Comparison of ENCODE assay signal across 19 mouse cellular contexts in the genomic region with DNA sequence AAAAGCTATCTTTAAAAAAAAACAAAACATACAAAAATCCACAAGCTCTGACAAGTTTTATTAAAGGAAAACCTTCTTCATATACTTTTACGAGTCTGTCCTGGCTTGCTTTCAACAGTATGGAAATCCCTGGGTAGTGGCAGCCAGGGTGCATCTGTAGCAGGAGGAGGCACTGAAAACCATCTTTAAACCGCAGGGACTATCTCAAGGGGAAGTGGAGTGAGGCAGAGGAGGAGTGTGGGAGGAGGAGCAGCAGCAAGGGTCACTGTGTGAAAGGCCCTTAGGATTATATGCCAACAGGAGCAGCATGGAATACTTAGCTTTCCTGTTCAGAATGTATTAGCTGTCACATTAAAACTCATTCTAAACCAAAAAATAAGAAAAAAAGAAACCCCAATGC. TPM values are rescaled to one million over a fixed set of nuclear protein-coding genes. Genes with fewer than 3 reads are reported as not detected.
"Had no signal": no experiment of that assay in that cellular context is flagged by ENCODE, and none has a peak within 500 bp of the region (broad histone marks: within the 10 kb centered on the region; RNA-seq: fewer than 3 reads in every experiment).

No protein-coding gene starts in this region.

- ATAC-seq: liver, postnatal 0 days; lung, postnatal 0 days had no signal

- H3K36me3 ChIP-seq: liver, embryonic 13.5 days; liver, embryonic 15.5 days; lung, embryonic 15.5 days; midbrain, embryonic 10.5 days; midbrain, embryonic 12.5 days; neural tube, embryonic 12.5 days; stomach, embryonic 15.5 days had no signal

- H3K27ac ChIP-seq: liver, embryonic 13.5 days; liver, embryonic 15.5 days; lung, embryonic 15.5 days; macrophage; midbrain, embryonic 10.5 days; midbrain, embryonic 12.5 days; neural tube, embryonic 12.5 days; stomach, embryonic 15.5 days; stomach, postnatal 0 days had no signal

- H3K9me3 ChIP-seq: liver, embryonic 13.5 days; liver, embryonic 15.5 days; lung, embryonic 15.5 days; midbrain, embryonic 10.5 days; midbrain, embryonic 12.5 days; neural tube, embryonic 12.5 days; stomach, embryonic 15.5 days had no signal

- H3K4me3 ChIP-seq: liver, embryonic 13.5 days; liver, embryonic 15.5 days; lung, embryonic 15.5 days; midbrain, embryonic 10.5 days; midbrain, embryonic 12.5 days; neural tube, embryonic 12.5 days; stomach, embryonic 15.5 days had no signal

- DNase-seq: liver, embryonic 13.5 days; liver, postnatal 0 days; lung, adult 2 months; midbrain, embryonic 14.5 days; right cerebral cortex, postnatal 14 days; thymus, adult 2 months; thymus, postnatal 25 days; thymus, postnatal 4 days had no signal

- H3K9ac ChIP-seq: liver, embryonic 13.5 days; liver, embryonic 15.5 days; liver, postnatal 0 days; lung, embryonic 15.5 days; midbrain, embryonic 12.5 days; neural tube, embryonic 12.5 days; stomach, embryonic 15.5 days had no signal

- H3K27me3 ChIP-seq: liver, embryonic 13.5 days; liver, embryonic 15.5 days; lung, embryonic 15.5 days; midbrain, embryonic 12.5 days; neural tube, embryonic 12.5 days; stomach, embryonic 15.5 days had no signal

- H3K4me1 ChIP-seq: liver, embryonic 13.5 days; liver, embryonic 15.5 days; lung, embryonic 15.5 days; midbrain, embryonic 12.5 days; neural tube, embryonic 12.5 days; stomach, embryonic 15.5 days had no signal

- H3K4me2 ChIP-seq: liver, embryonic 13.5 days; liver, embryonic 15.5 days; lung, embryonic 15.5 days; midbrain, embryonic 12.5 days; neural tube, embryonic 12.5 days; stomach, embryonic 15.5 days had no signal

RNA-seq across cellular contexts. Expression of gene Hfm1, which starts 29.2 kb away (rescaled TPM):
- total RNA-seq: neutrophil, adult 5-6 weeks had no signal
- polyA plus RNA-seq: liver, embryonic 15.5 days; liver, postnatal 0 days; lung, adult 2 months; macrophage; spleen, adult 2 months had no signal
